Mouse (Mus musculus) thymus, adult 2 months (tissue): ENCODE data around the gene Klf9. TPM values are rescaled to one million over a fixed set of nuclear protein-coding genes. Genes with fewer than 3 reads are reported as not detected.

Source experiments
- DNase-seq: peaks from one replicate; pipeline ENCODE4 v3.0.0; 2021
- H3K27ac ChIP-seq: fragments of 200-500 bp; 2 replicates; pipeline ENCODE4 v1.5.1; 2012; ENCODE audit warnings: low read length, control low read depth; ENCODE audit not compliant: control insufficient read depth, insufficient read depth
- H3K27me3 ChIP-seq: fragments of 200-500 bp; 2 replicates; pipeline ENCODE4 v1.6.1; 2012; ENCODE audit warnings: mild to moderate bottlenecking, low read length, moderate library complexity, mixed read lengths; ENCODE audit not compliant: control insufficient read depth, insufficient read depth
- H3K36me3 ChIP-seq: fragments of 200-500 bp; 2 replicates; pipeline ENCODE4 v1.6.1; 2012; ENCODE audit warnings: mild to moderate bottlenecking, low read length, moderate library complexity; ENCODE audit not compliant: control insufficient read depth, insufficient read depth
- H3K4me1 ChIP-seq: fragments of 200-500 bp; replicated peaks from 2 replicates; pipeline ENCODE4 v1.6.1; 2012; ENCODE audit warnings: low read length; ENCODE audit not compliant: control insufficient read depth, insufficient read depth
- H3K4me3 ChIP-seq: fragments of 200-500 bp; 2 replicates; pipeline ENCODE4 v1.5.1; 2012; ENCODE audit warnings: mild to moderate bottlenecking, low read length, control low read depth, moderate library complexity; ENCODE audit not compliant: control insufficient read depth, insufficient read depth
- CTCF ChIP-seq: fragments of 200-500 bp; IDR thresholded peaks from 2 replicates; pipeline ENCODE4 v1.5.1; 2012; ENCODE audit warnings: mild to moderate bottlenecking, control low read depth, low read length, moderate library complexity, borderline replicate concordance; ENCODE audit not compliant: control insufficient read depth, poor library complexity, insufficient read depth; ENCODE audit errors: extremely low read depth
- POLR2A ChIP-seq: fragments of 200-500 bp; IDR thresholded peaks from 2 replicates; pipeline ENCODE4 v1.6.1; 2012; ENCODE audit warnings: mild to moderate bottlenecking, low read length, control low read depth, moderate library complexity; ENCODE audit not compliant: control insufficient read depth, poor library complexity, insufficient read depth; ENCODE audit errors: extremely low read depth
- WGBS: fragments of 180-500 bp; shearing (Covaris S2); methylation state at CpG from one replicate; pipeline ENCODE4 v1.1.7; 2018; 5-methylcytosine and 5-hydroxymethylcytosine counted together
- polyA plus RNA-seq: library from polyadenylated mRNA; depleted of rRNA; stranded (reverse); fragments of >200 nt; gene quantifications from 2 replicates; pipeline ENCODE4 v1.2.3, GENCODE M21; 2012; rRNA removed

Klf9 gene
- polyA plus RNA-seq, 1 experiment = 6.9 TPM

GRCm38 (mm10) chr19:23189744-23190143, 48.7 kb downstream of the Klf9 start:
- Histone ChIP-seq H3K4me3 (no peak overlapping the region), H3K27ac (no peak overlapping the region), H3K27me3 (no peaks in the 10 kb centered on the region), H3K36me3 (no peaks in the 10 kb centered on the region), H3K4me1 (no peaks in the 10 kb centered on the region)
- no peak for DNase-seq
- TF ChIP-seq POLR2A = no peak
- no peak for TF ChIP-seq CTCF
- 92% methylated on average over 1 of the region's 1 CpGs for WGBS

- TF ChIP-seq CTCF (no peak), POLR2A (no peak)
- no peak overlapping the region for H3K27ac ChIP-seq
- DNase-seq = no peak
- H3K36me3 ChIP-seq = no peaks in the 10 kb centered on the region
- no peaks in the 10 kb centered on the region for H3K4me1 ChIP-seq
- H3K27me3 ChIP-seq = no peaks in the 10 kb centered on the region
- 89% methylated on average over 6 of the region's 6 CpGs for WGBS
- H3K4me3 ChIP-seq = no peak overlapping the region
These were observed 50.5 kb downstream of the Klf9 start for GRCm38 (mm10) chr19:23191486-23191885.

GRCm38 (mm10) chr19:23193076-23193475, 52.0 kb downstream of the Klf9 start:
- WGBS = 22% methylated on average over 3 of the region's 3 CpGs
- Histone ChIP-seq H3K4me3 (no peak overlapping the region), H3K4me1 (no peaks in the 10 kb centered on the region), H3K36me3 (no peaks in the 10 kb centered on the region), H3K27ac (no peak overlapping the region), H3K27me3 (no peaks in the 10 kb centered on the region)
- TF ChIP-seq CTCF (no peak), POLR2A (no peak)
- no peak for DNase-seq

- Histone ChIP-seq H3K4me3 (no peak overlapping the region), H3K36me3 (peaks cover 13% of the 10 kb centered on the region), H3K27me3 (no peaks in the 10 kb centered on the region), H3K4me1 (no peaks in the 10 kb centered on the region), H3K27ac (no peak overlapping the region)
- TF ChIP-seq CTCF (no peak), POLR2A (no peak)
- 97% methylated on average over 5 of the region's 5 CpGs for WGBS
- DNase-seq = no peak
These were observed 61.1 kb downstream of the Klf9 start for GRCm38 (mm10) chr19:23202106-23202505.

GRCm38 (mm10) chr19:23203505-23204053, 62.6 kb downstream of the Klf9 start:
- TF ChIP-seq CTCF (no peak), POLR2A (no peak)
- H3K27me3 ChIP-seq = no peaks in the 10 kb centered on the region
- peaks cover 19% of the 10 kb centered on the region for H3K36me3 ChIP-seq
- no peak overlapping the region for H3K4me3 ChIP-seq
- no peak overlapping the region for H3K27ac ChIP-seq
- WGBS = 97% methylated on average over 3 of the region's 3 CpGs
- no peaks in the 10 kb centered on the region for H3K4me1 ChIP-seq
- no peak for DNase-seq

- H3K4me3 ChIP-seq = no peak overlapping the region
- H3K27ac ChIP-seq = no peak overlapping the region
- peaks cover 36% of the 10 kb centered on the region for H3K36me3 ChIP-seq
- no peaks in the 10 kb centered on the region for H3K4me1 ChIP-seq
- no peaks in the 10 kb centered on the region for H3K27me3 ChIP-seq
- DNase-seq = no peak
- no peak for TF ChIP-seq CTCF
- TF ChIP-seq POLR2A = no peak
- 96% methylated on average over 6 of the region's 6 CpGs for WGBS
These were observed 70.3 kb downstream of the Klf9 start for GRCm38 (mm10) chr19:23211325-23211724.

- DNase-seq = no peak
- Histone ChIP-seq H3K36me3 (peaks cover 28% of the 10 kb centered on the region), H3K4me1 (no peaks in the 10 kb centered on the region), H3K4me3 (no peak overlapping the region), H3K27ac (no peak overlapping the region), H3K27me3 (no peaks in the 10 kb centered on the region)
- TF ChIP-seq CTCF = no peak
- no peak for TF ChIP-seq POLR2A
- WGBS = 99% methylated on average over 8 of the region's 8 CpGs
These were observed 73.3 kb downstream of the Klf9 start for GRCm38 (mm10) chr19:23214326-23214725.

Other genes starting within 250 kb of the Klf9 start
- 13.4 and 17.6 TPM in 2 replicates for gene Smc5, start 132.7 kb downstream of the Klf9 start, polyA plus RNA-seq